Mouse (Mus musculus): Measurements from ENCODE around the gene Npvf. TPM values are rescaled to one million over a fixed set of nuclear protein-coding genes. Genes with fewer than 3 reads are reported as not detected.

Npvf gene
- not detected for polyA plus RNA-seq (2017; shearing (Covaris generic))

GRCm38 (mm10) chr6:50654356-50654755, at the start of gene Npvf:
TSS of gene Npvf (minus strand) at chr6:50654439.

Other genes starting within 250 kb of the Npvf start
- gene Osbpl3, start 198.2 kb downstream of the Npvf start, polyA plus RNA-seq (2017; shearing (Covaris generic)) = 10 to 100 TPM; 20.6 to 45.9 TPM
- gene Cycs, start 87.9 kb downstream of the Npvf start, polyA plus RNA-seq (2017; shearing (Covaris generic)) = 10 to 100 TPM; 22.3 to 31.0 TPM
- under 1 TPM; 0.08 to 0.77 TPM for gene 4921507P07Rik, start 57.8 kb downstream of the Npvf start, polyA plus RNA-seq (2017; shearing (Covaris generic))

All from inflammation-experienced regulatory T-cells (primary cell).